Mouse (Mus musculus) CH12.LX (cell line): ENCODE measurements around the gene Pdcd2. TPM values are rescaled to one million over a fixed set of nuclear protein-coding genes. Genes with fewer than 3 reads are reported as not detected.
A peak's percentile ranks its signal among the peaks of the same experiment; 100 is the strongest.

Experiments used
- DNase-seq: peaks from one replicate; pipeline ENCODE4 v3.0.0-alpha.2; 2013; ENCODE audit errors: extremely low read depth
- H3K27ac ChIP-seq: 2 replicates; pipeline ENCODE4 v1.5.1; 2012; ENCODE audit warnings: low read depth, mild to moderate bottlenecking, control low read depth, moderate library complexity; ENCODE audit not compliant: insufficient read depth
- H3K27me3 ChIP-seq: replicated peaks from 2 replicates; pipeline ENCODE3; 2012; ENCODE audit warnings: inconsistent platforms
- H3K36me3 ChIP-seq, 2 experiments: replicated peaks in 1 of 2; 2 replicates each; pipeline versions ENCODE3 to v1.6.1; 2012; ENCODE audit warnings: inconsistent platforms in 1 of 2, low read length in 1 of 2, mild to moderate bottlenecking in 1 of 2, mixed read lengths in 1 of 2, moderate library complexity in 1 of 2; ENCODE audit not compliant: control insufficient read depth in 1 of 2, insufficient read depth in 1 of 2
- H3K4me1 ChIP-seq, 2 experiments: 2 replicates each; pipeline ENCODE4 v1.6.1; 2012; ENCODE audit warnings: inconsistent platforms in 1 of 2, moderate library complexity in 1 of 2; ENCODE audit not compliant: insufficient read depth in 2 of 2, control insufficient read depth in 1 of 2
- H3K4me2 ChIP-seq: 2 replicates; pipeline ENCODE4 v1.6.1; 2012; ENCODE audit warnings: low read depth, mild to moderate bottlenecking, control low read depth; ENCODE audit not compliant: poor library complexity, insufficient read depth, severe bottlenecking
- H3K4me3 ChIP-seq, 3 experiments: fragments of 150-350 bp in 1 of 3; sonication (generic) in 1 of 3; replicated peaks in 1 of 3; 2 replicates each; pipeline versions ENCODE3 to v1.5.1; 2011 to 2012; ENCODE audit warnings: low read depth in 2 of 3, low read length in 2 of 3, mild to moderate bottlenecking in 2 of 3, moderate library complexity in 2 of 3, control low read depth in 1 of 3, improper control_type of control experiment in 1 of 3, inconsistent platforms in 1 of 3, mixed read lengths in 1 of 3; ENCODE audit not compliant: poor library complexity in 1 of 3
- H3K79me2 ChIP-seq: replicated peaks from 2 replicates; pipeline ENCODE4 v1.6.1; 2012; ENCODE audit warnings: mild to moderate bottlenecking, moderate library complexity; ENCODE audit not compliant: control insufficient read depth, poor library complexity, insufficient read depth, severe bottlenecking; ENCODE audit errors: extremely low read depth
- H3K9ac ChIP-seq: 2 replicates; pipeline ENCODE4 v1.6.1; 2012; ENCODE audit warnings: low read depth, mild to moderate bottlenecking, control low read depth, moderate library complexity; ENCODE audit not compliant: insufficient read depth
- H3K9me3 ChIP-seq: replicated peaks from 2 replicates; pipeline ENCODE3; 2012; ENCODE audit warnings: low read length, inconsistent platforms, mixed read lengths
- CHD1 ChIP-seq: IDR thresholded peaks from 2 replicates; pipeline ENCODE4 v1.6.1; 2012; ENCODE audit warnings: low read depth, low read length, improper control_type of control experiment, inconsistent platforms
- CTCF ChIP-seq, 2 experiments: IDR thresholded peaks in 1 of 2; conservative IDR thresholded peaks in 1 of 2; 2 replicates each; pipeline ENCODE4 v1.5.1; 2011 to 2012; ENCODE audit warnings: low read depth in 2 of 2, low read length in 2 of 2, improper control_type of control experiment in 1 of 2, inconsistent platforms in 1 of 2, mild to moderate bottlenecking in 1 of 2, moderate library complexity in 1 of 2
- ETS1 ChIP-seq: conservative IDR thresholded peaks from 2 replicates; pipeline ENCODE4 v1.6.1; 2012; ENCODE audit warnings: low read depth, mild to moderate bottlenecking, inconsistent platforms, low read length, improper control_type of control experiment, moderate library complexity
- JUN ChIP-seq: IDR thresholded peaks from 2 replicates; pipeline ENCODE4 v1.6.1; 2011; ENCODE audit warnings: low read depth, mild to moderate bottlenecking, low read length, improper control_type of control experiment, moderate library complexity; ENCODE audit not compliant: insufficient read depth
- JUND ChIP-seq: conservative IDR thresholded peaks from 2 replicates; pipeline ENCODE4 v1.6.1; 2011; ENCODE audit warnings: low read depth, low read length, improper control_type of control experiment
- NRF1 ChIP-seq: IDR thresholded peaks from 2 replicates; pipeline ENCODE4 v1.6.1; 2014; ENCODE audit warnings: low read depth, mild to moderate bottlenecking, inconsistent platforms, low read length, improper control_type of control experiment, moderate library complexity
- POLR2A ChIP-seq: IDR thresholded peaks from 2 replicates; pipeline ENCODE4 v1.6.1; 2011; ENCODE audit warnings: low read depth, mild to moderate bottlenecking, improper control_type of control experiment, low read length
- RAD21 ChIP-seq: IDR thresholded peaks from 2 replicates; pipeline ENCODE4 v1.6.1; 2011; ENCODE audit warnings: low read depth, mild to moderate bottlenecking, low read length, improper control_type of control experiment, moderate library complexity
- SIN3A ChIP-seq: IDR thresholded peaks from 2 replicates; pipeline ENCODE4 v1.6.1; 2012; ENCODE audit warnings: low read length, improper control_type of control experiment, inconsistent platforms
- TCF12 ChIP-seq: IDR thresholded peaks from 2 replicates; pipeline ENCODE4 v1.6.1; 2014; ENCODE audit warnings: low read depth, mild to moderate bottlenecking, inconsistent platforms, low read length, improper control_type of control experiment
- USF2 ChIP-seq: conservative IDR thresholded peaks from 2 replicates; pipeline ENCODE4 v1.6.1; 2011; ENCODE audit warnings: low read depth, low read length, improper control_type of control experiment
- ZNF384 ChIP-seq: IDR thresholded peaks from 2 replicates; pipeline ENCODE4 v1.6.1; 2012; ENCODE audit warnings: low read depth, low read length, improper control_type of control experiment, inconsistent platforms
- dilution Hi-C: fragments of 300-500 bp; cut with MboI; formaldehyde crosslinking; loops from 2 replicates; pipeline ENCODE4 v1.14.3; 2020; ENCODE audit warnings: low sequenced_read_pairs; ENCODE audit not compliant: extremely low pct_unique_long_range_greater_than_20kb, extremely low pct_ligation_motif_present
- in situ Hi-C: fragments of 300-500 bp; cut with MboI; formaldehyde crosslinking; loops from 3 replicates; pipeline ENCODE4 v1.14.3; 2019; ENCODE audit warnings: low sequenced_read_pairs, low pct_ligation_motif_present, low pct_unique_long_range_greater_than_20kb, mixed read lengths
- polyA plus RNA-seq: library from polyadenylated mRNA; unstranded; fragments of >175 nt; gene quantifications from 2 replicates; pipeline ENCODE4 v1.2.1, GENCODE M21; 2012; ENCODE audit warnings: low read depth; ENCODE audit not compliant: insufficient read length
- total RNA-seq, 2 experiments: library from RNA; depleted of rRNA; stranded (reverse); fragments of 300-350 nt in 1 of 2; fragments of >200 nt in 1 of 2; gene quantifications; 2 replicates each; pipeline ENCODE4 v1.2.3; 2012 to 2014

The Pdcd2 gene
- total and polyA plus RNA-seq, 3 experiments = 78.2 to 106 (median 98.6) TPM

GRCm38 (mm10) chr17:15575056-15575455 lies 48.0 kb upstream of the Pdcd2 start:
- Histone ChIP-seq H3K27ac (no peak overlapping the region), H3K4me1 (no peaks in the 10 kb centered on the region), H3K9me3 (no peaks in the 10 kb centered on the region), H3K36me3 (no peaks in the 10 kb centered on the region), H3K4me3 (no peak overlapping the region), H3K27me3 (no peaks in the 10 kb centered on the region), H3K4me2 (no peak overlapping the region), H3K9ac (no peak overlapping the region), H3K79me2 (no peaks in the 10 kb centered on the region)
- no peak for DNase-seq
- dilution Hi-C loops = no loop called here
- no peak for TF ChIP-seq USF2
- TF ChIP-seq CHD1 = no peak
- no peak for TF ChIP-seq ETS1
- no peak for TF ChIP-seq RAD21
- no peak for TF ChIP-seq JUND
- no peak for TF ChIP-seq TCF12
- TF ChIP-seq POLR2A = no peak
- TF ChIP-seq SIN3A = no peak
- in situ Hi-C loops = no loop called here

- no peak overlapping the region for H3K9ac ChIP-seq
- H3K27me3 ChIP-seq = no peaks in the 10 kb centered on the region
- in situ Hi-C loops = no loop called here
- no peak overlapping the region for H3K4me3 ChIP-seq
- H3K4me2 ChIP-seq = no peak overlapping the region
- no peak for DNase-seq
- H3K79me2 ChIP-seq = no peaks in the 10 kb centered on the region
- TF ChIP-seq NRF1 = no peak
- peak in 1 of 2 experiments; percentile 45; a peak in 2 of 4 replicates for TF ChIP-seq CTCF (conservative IDR thresholded peaks at IDR 0.05 in 1 of 2, IDR thresholded peaks at IDR 0.05 in 1 of 2; ENCODE audit: low read depth in 2 of 2, low read length in 2 of 2)
- peaks cover 0 to 2% of the 10 kb centered on the region in 2 experiments for H3K36me3 ChIP-seq
- H3K9me3 ChIP-seq = no peaks in the 10 kb centered on the region
- H3K4me1 ChIP-seq = peaks cover 3 to 10% of the 10 kb centered on the region in 2 experiments; a peak in 2 of 4 replicates
- dilution Hi-C loops = no loop called here
- H3K27ac ChIP-seq = no peak overlapping the region
These were observed 39.8 kb upstream of the Pdcd2 start for GRCm38 (mm10) chr17:15566908-15567307.

GRCm38 (mm10) chr17:15564928-15565300 lies 37.8 kb upstream of the Pdcd2 start:
- H3K4me3 ChIP-seq = peak overlapping the region; percentile 54 to 93 (median 74)
- dilution Hi-C loops = no loop called here
- in situ Hi-C loops = no loop called here
- no peaks in the 10 kb centered on the region for H3K9me3 ChIP-seq
- no peak overlapping the region; the same call in 1 of the 2 replicates for H3K9ac ChIP-seq
- peaks cover 3 to 10% of the 10 kb centered on the region in 2 experiments; a peak in 2 of 4 replicates for H3K4me1 ChIP-seq
- H3K79me2 ChIP-seq = no peaks in the 10 kb centered on the region
- TF ChIP-seq SIN3A (0 out of 2 replicates have a peak, but pooled peaks have one; percentile 16), JUN (no peak), ZNF384 (no peak), NRF1 (no peak)
- DNase-seq = no peak
- no peak overlapping the region for H3K27ac ChIP-seq
- H3K27me3 ChIP-seq = no peaks in the 10 kb centered on the region
- H3K36me3 ChIP-seq = peaks cover 0 to 2% of the 10 kb centered on the region in 2 experiments
- peak overlapping the region; percentile 83 for H3K4me2 ChIP-seq
